Mouse (Mus musculus): ENCODE results near the gene Lrrc56. TPM values are rescaled to one million over a fixed set of nuclear protein-coding genes. Genes with fewer than 3 reads are reported as not detected.

The Lrrc56 gene
- polyA plus RNA-seq, 1 experiment from 2014 or later = 21.8 TPM

GRCm38 (mm10) chr7:141214310-141214709, 20.4 kb downstream of the Lrrc56 start:
- Histone ChIP-seq H3K27me3 (ENCODE audit: low read depth, poor library complexity, severe bottlenecking) (no peaks in the 10 kb centered on the region), H3K9me3 (replicated peaks) (no peaks in the 10 kb centered on the region), H3K27ac (peak overlapping the region; percentile 92), H3K4me1 (peaks cover 41% of the 10 kb centered on the region), H3K36me3 (peaks cover 23% of the 10 kb centered on the region), H3K4me3 (peak overlapping the region; percentile 80; the same call in 1 of the 2 replicates)
- WGBS = 75% methylated on average over 3 of the region's 3 CpGs
- DNase-seq (ENCODE audit: low spot score) = no peak

- Histone ChIP-seq H3K4me3 (peak within 1 kb of the TSS; percentile 80), H3K4me1 (peaks cover 48% of the 10 kb centered on the region), H3K36me3 (peaks cover 31% of the 10 kb centered on the region), H3K9me3 (replicated peaks) (no peaks in the 10 kb centered on the region), H3K27me3 (ENCODE audit: low read depth, poor library complexity, severe bottlenecking) (no peaks in the 10 kb centered on the region), H3K27ac (peak within 1 kb of the TSS; percentile 92)
- WGBS = under 1% methylated on average over 41 of the region's 41 CpGs
- peak; percentile 96 for DNase-seq (ENCODE audit: low spot score)
Measured at GRCm38 (mm10) chr7:141215101-141215879, 21.3 kb downstream of the Lrrc56 start, which contains the start of gene Rassf7. Gene Rassf7 (plus strand): TSS chr7:141215860.

DNA sequence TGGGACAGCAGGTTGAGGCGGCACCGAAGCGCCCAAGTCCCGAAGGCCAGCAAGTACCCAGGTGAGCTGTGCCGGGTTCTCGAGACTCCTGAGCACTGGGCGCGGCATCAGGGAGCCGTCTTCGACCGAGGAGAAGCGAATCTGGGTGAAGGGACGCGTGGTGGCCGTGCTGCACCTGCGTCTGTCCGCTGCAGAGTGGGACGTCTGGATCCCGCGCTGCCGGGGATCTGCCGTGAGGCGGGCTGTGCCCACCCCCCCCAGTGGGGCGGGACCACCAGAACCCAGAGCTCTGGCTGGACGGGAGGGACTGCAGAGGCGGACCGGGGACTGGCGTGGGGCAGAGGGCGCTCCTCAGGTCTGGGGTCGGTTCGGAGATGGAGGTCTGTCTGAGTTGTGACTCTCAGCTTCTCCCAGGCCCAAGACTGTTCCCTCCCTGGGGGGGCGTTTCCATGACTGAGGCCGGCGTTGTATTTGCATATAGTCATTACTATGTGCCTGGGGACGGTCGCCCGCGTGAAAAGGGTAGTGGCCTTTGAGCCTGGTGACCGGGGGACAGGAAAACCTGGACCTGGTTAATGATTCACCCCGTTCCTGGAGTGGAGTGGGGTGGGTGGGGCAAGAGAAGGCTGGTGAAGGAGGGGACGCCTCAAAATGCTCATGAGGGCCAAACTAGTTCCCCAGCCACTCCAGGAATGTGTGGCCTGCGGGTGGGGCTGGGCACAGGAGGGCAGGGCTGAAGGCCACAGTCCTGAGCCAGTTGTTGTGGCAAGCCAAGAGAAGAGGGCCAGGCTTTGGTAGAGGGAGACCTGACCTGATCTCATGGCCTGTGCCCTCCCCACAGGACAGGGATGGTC, 22.1 kb downstream of the Lrrc56 start:
- Histone ChIP-seq H3K4me3 (peak overlapping the region; percentile 80), H3K36me3 (peaks cover 31% of the 10 kb centered on the region), H3K27me3 (ENCODE audit: low read depth, poor library complexity, severe bottlenecking) (no peaks in the 10 kb centered on the region), H3K9me3 (replicated peaks) (no peaks in the 10 kb centered on the region), H3K27ac (peak overlapping the region; percentile 92), H3K4me1 (peaks cover 56% of the 10 kb centered on the region)
- DNase-seq (ENCODE audit: low spot score) = no peak
- WGBS = 1% methylated on average over 42 of the region's 42 CpGs

DNA sequence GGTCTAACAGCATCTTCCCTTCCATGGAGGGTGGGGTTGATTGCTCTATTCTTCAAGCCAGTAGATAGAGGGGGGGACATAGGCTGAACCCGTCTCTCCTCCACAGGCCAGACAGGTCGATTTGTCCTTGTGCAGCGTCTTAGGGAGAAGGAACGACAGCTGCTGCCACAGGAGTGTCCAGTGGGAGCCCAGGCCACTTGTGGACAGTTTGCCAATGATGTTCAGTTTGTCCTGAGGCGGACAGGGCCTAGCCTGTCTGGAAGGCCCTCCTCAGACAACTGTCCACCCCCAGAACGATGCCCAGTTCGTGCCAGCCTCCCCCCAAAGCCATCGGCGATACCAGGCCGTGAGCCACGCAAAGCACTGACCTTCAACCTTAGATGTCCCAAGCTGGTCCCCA, 22.9 kb downstream of the Lrrc56 start:
- Histone ChIP-seq H3K9me3 (replicated peaks) (no peaks in the 10 kb centered on the region), H3K4me3 (peak overlapping the region; percentile 80), H3K27me3 (ENCODE audit: low read depth, poor library complexity, severe bottlenecking) (no peaks in the 10 kb centered on the region), H3K27ac (peak overlapping the region; percentile 92), H3K4me1 (peaks cover 62% of the 10 kb centered on the region), H3K36me3 (peaks cover 31% of the 10 kb centered on the region)
- WGBS = 88% methylated on average over 11 of the region's 11 CpGs
- DNase-seq (ENCODE audit: low spot score) = no peak

DNA sequence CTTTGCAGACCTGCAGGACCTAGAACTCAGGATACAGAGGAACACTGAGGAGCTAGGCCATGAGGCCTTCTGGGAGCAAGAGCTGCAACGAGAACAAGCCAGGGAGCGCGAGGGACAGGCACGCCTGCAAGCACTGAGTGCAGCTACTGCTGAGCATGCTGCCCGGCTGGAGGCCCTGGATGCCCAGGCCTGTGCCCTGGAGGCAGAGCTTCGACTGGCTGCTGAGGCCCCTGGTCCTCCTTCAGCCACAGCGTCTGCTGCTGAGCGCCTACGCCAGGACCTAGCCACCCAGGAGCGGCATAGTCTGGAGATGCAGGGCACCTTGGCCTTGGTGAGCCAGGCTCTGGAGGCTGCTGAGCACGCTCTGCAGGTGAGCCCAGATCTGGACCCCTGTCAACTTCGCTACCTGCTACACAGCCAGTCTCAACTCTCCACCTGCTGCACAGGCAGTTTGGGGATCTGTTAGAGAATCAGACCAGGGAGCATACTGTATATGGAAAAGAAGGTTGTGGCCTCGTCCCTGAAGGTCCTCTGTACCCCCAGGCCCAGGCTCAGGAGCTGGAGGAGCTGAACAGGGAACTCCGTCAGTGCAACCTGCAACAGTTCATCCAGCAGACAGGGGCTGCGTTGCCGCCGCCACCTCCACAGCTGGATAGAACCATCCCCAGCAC, 23.5 kb downstream of the Lrrc56 start:
- 93% methylated on average over 17 of the region's 17 CpGs for WGBS
- Histone ChIP-seq H3K27ac (no peak overlapping the region), H3K27me3 (ENCODE audit: low read depth, poor library complexity, severe bottlenecking) (no peaks in the 10 kb centered on the region), H3K36me3 (peaks cover 31% of the 10 kb centered on the region), H3K4me1 (peaks cover 66% of the 10 kb centered on the region), H3K9me3 (replicated peaks) (no peaks in the 10 kb centered on the region), H3K4me3 (peak overlapping the region; percentile 80; the same call in 1 of the 2 replicates)
- no peak for DNase-seq (ENCODE audit: low spot score)

- H3K9me3 ChIP-seq (replicated peaks) = no peaks in the 10 kb centered on the region
- H3K36me3 ChIP-seq = peaks cover 31% of the 10 kb centered on the region
- H3K27ac ChIP-seq = no peak overlapping the region
- peaks cover 69% of the 10 kb centered on the region for H3K4me1 ChIP-seq
- no peak overlapping the region; the same call in 1 of the 2 replicates for H3K4me3 ChIP-seq
- no peaks in the 10 kb centered on the region for H3K27me3 ChIP-seq (ENCODE audit: low read depth, poor library complexity, severe bottlenecking)
- DNase-seq (ENCODE audit: low spot score) = no peak
- WGBS = 88% methylated on average over 3 of the region's 3 CpGs
Measured at GRCm38 (mm10) chr7:141218141-141218540, 24.2 kb downstream of the Lrrc56 start.

GRCm38 (mm10) chr7:141218557-141219133, 24.7 kb downstream of the Lrrc56 start:
- WGBS = 84% methylated on average over 5 of the region's 5 CpGs
- Histone ChIP-seq H3K9me3 (replicated peaks) (no peaks in the 10 kb centered on the region), H3K4me1 (peaks cover 69% of the 10 kb centered on the region), H3K36me3 (peaks cover 31% of the 10 kb centered on the region), H3K27me3 (ENCODE audit: low read depth, poor library complexity, severe bottlenecking) (no peaks in the 10 kb centered on the region), H3K4me3 (no peak overlapping the region; the same call in 1 of the 2 replicates), H3K27ac (no peak overlapping the region)
- no peak for DNase-seq (ENCODE audit: low spot score)

GRCm38 (mm10) chr7:141219558-141220099, 25.7 kb downstream of the Lrrc56 start:
- Histone ChIP-seq H3K4me3 (no peak overlapping the region), H3K27me3 (ENCODE audit: low read depth, poor library complexity, severe bottlenecking) (no peaks in the 10 kb centered on the region), H3K36me3 (peaks cover 31% of the 10 kb centered on the region), H3K9me3 (replicated peaks) (no peaks in the 10 kb centered on the region), H3K27ac (peak overlapping the region; percentile 30; the same call in 1 of the 2 replicates), H3K4me1 (peaks cover 64% of the 10 kb centered on the region)
- DNase-seq (ENCODE audit: low spot score) = no peak
- WGBS = 100% methylated on average over 1 of the region's 1 CpGs

DNA sequence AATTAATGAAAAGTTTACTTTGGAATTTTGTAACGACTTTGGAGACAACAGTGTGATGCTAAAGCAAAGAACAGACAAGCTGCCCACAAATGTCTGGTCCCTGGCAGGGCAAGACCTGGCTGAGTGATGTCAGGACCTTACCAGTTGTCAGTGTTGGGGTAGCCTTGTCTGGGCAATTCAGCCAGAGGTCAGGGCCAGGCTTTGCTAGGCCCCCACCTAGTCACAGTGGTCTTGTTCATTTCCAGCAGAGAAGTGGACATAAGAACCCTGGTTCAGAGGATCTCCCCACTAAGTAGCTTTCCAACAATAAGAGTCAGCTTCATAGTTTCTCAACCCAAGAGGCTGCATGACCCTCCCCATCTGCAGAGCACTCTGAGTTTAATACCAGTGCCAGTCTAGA, 26.4 kb downstream of the Lrrc56 start:
- peaks cover 57% of the 10 kb centered on the region for H3K4me1 ChIP-seq
- H3K27me3 ChIP-seq (ENCODE audit: low read depth, poor library complexity, severe bottlenecking) = no peaks in the 10 kb centered on the region
- WGBS = 78% methylated on average over 1 of the region's 1 CpGs
- no peak overlapping the region for H3K4me3 ChIP-seq
- no peaks in the 10 kb centered on the region for H3K9me3 ChIP-seq (replicated peaks)
- peaks cover 31% of the 10 kb centered on the region for H3K36me3 ChIP-seq
- no peak for DNase-seq (ENCODE audit: low spot score)
- peak overlapping the region; percentile 90 for H3K27ac ChIP-seq

DNA sequence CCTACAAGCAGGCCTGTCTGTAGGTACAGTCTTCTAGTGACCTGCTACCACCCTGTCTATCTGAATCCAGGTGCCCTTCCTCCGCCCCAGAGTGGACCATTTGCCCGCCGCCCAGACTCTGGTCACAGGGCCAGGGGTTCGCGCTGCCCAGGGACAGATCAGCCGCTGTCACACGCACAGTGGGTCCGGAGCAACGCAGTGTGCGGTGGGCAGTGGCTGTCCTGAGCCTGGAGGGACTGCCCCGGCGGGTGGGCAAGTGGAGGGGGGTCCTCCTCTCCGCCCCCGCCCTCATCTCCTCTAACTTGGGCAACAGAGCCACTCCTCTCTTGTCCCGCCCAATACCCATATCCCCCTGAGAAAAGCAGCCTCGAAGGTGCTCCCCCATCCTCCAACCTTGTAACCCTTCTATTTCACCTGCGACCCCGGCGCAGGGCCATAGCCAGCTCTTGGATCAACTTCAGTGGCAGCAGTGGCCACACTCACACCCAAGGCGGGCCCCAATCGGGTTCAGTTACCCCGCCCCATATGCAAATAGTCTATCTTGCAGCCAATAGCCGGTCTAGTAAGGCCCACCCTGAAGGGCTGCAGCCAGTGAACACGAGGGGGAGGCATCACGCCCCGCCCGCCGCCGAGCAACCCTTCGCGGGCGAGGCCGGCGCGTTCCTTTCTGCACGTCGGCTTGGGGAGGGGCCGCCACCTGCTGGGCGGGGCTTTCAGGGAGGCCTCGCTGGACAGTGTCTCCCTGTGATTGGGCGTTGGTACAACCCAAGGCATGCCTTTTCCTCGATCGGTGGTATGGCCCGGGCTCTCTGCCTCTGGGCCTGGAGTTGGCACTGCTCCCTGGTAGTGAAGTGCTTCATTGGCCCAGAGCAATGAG, 27.5 kb downstream of the Lrrc56 start:
- DNase-seq (ENCODE audit: low spot score) = peak; percentile 99
- peak overlapping the region; percentile 90 for H3K27ac ChIP-seq
- H3K27me3 ChIP-seq (ENCODE audit: low read depth, poor library complexity, severe bottlenecking) = no peaks in the 10 kb centered on the region
- 3% methylated on average over 44 of the region's 44 CpGs for WGBS
- peaks cover 47% of the 10 kb centered on the region for H3K4me1 ChIP-seq
- peaks cover 31% of the 10 kb centered on the region for H3K36me3 ChIP-seq
- no peaks in the 10 kb centered on the region for H3K9me3 ChIP-seq (replicated peaks)
- H3K4me3 ChIP-seq = peak overlapping the region; percentile 65

DNA sequence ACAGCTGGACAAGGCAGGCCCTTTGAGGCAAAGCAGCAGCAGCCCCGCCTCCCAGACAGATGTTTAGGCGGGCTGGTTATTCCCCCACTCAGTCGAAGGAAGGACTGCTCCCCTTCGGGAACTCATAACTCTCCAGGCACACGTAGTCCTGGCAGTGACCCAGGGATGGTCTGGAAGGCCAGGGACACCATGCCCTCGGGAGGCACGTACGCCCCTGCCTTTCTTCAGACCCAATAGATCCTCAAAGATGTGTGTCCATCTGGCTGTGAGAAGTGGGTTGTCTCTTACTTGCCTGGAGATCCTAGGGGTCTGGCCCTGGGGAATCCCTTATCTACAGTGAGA, 28.1 kb downstream of the Lrrc56 start:
- Histone ChIP-seq H3K4me3 (peak overlapping the region; percentile 65), H3K27me3 (ENCODE audit: low read depth, poor library complexity, severe bottlenecking) (no peaks in the 10 kb centered on the region), H3K27ac (peak overlapping the region; percentile 90), H3K9me3 (replicated peaks) (no peaks in the 10 kb centered on the region), H3K36me3 (peaks cover 31% of the 10 kb centered on the region), H3K4me1 (peaks cover 41% of the 10 kb centered on the region)
- 16% methylated on average over 8 of the region's 8 CpGs for WGBS
- no peak for DNase-seq (ENCODE audit: low spot score)
